Mouse (Mus musculus) heart, embryonic 11.5 days (tissue): ENCODE measurements around the gene Ptprm. TPM values are rescaled to one million over a fixed set of nuclear protein-coding genes. Genes with fewer than 3 reads are reported as not detected.
A peak's percentile ranks its signal among the peaks of the same experiment; 100 is the strongest.

Experiments
- ATAC-seq: fragments of 200-750 bp; cut with Nextera tagmentation; replicated peaks from 2 replicates; pipeline ENCODE4 v1.8.0; 2017; ENCODE audit warnings: moderate library complexity; ENCODE audit not compliant: insufficient number of reproducible peaks, low FRiP score, low TSS enrichment
- H3K27ac ChIP-seq: fragments of 300-500 bp; sonication (generic); 2 replicates; pipeline ENCODE4 v1.5.1; 2014; ENCODE audit warnings: mild to moderate bottlenecking, low read depth, low read length
- H3K27me3 ChIP-seq: fragments of 300-500 bp; sonication (generic); 2 replicates; pipeline ENCODE4 v1.6.1; 2014; ENCODE audit warnings: mild to moderate bottlenecking, low read length, mixed read lengths; ENCODE audit not compliant: control insufficient read depth, insufficient read depth
- H3K36me3 ChIP-seq: fragments of 300-500 bp; sonication (generic); 2 replicates; pipeline ENCODE4 v1.6.1; 2014; ENCODE audit warnings: mild to moderate bottlenecking, low read length, moderate library complexity, mixed read lengths; ENCODE audit not compliant: control insufficient read depth, insufficient read depth
- H3K4me1 ChIP-seq: fragments of 300-500 bp; sonication (generic); 2 replicates; pipeline ENCODE4 v1.6.1; 2014; ENCODE audit warnings: low read length; ENCODE audit not compliant: control insufficient read depth, insufficient read depth
- H3K4me2 ChIP-seq: fragments of 300-500 bp; sonication (generic); 2 replicates; pipeline ENCODE4 v1.6.1; 2014; ENCODE audit warnings: mild to moderate bottlenecking, moderate library complexity
- H3K4me3 ChIP-seq: fragments of 300-500 bp; sonication (generic); 2 replicates; pipeline ENCODE4 v1.5.1; 2014; ENCODE audit warnings: low read depth, low read length
- H3K9ac ChIP-seq: fragments of 300-500 bp; sonication (generic); 2 replicates; pipeline ENCODE4 v1.6.1; 2014; ENCODE audit warnings: mild to moderate bottlenecking, low read depth, low read length, moderate library complexity
- H3K9me3 ChIP-seq: fragments of 300-500 bp; sonication (generic); replicated peaks from 2 replicates; pipeline ENCODE4 v1.6.1; 2016; ENCODE audit warnings: low read length; ENCODE audit not compliant: control insufficient read depth
- WGBS: fragments of 180-500 bp; shearing (Covaris S2); extraction: QIAGEN DNeasy Blood & Tissue Kit; methylation state at CpG from one replicate; pipeline ENCODE4 v1.1.7; 2014; ENCODE audit not compliant: insufficient replicate concordance; 5-methylcytosine and 5-hydroxymethylcytosine counted together
- polyA plus RNA-seq: library from polyadenylated mRNA; unstranded; fragments of >200 nt; fragmentation: Nextera tagmentation; extraction: Ambion mirVana; gene quantifications from 2 replicates; pipeline ENCODE4 v1.2.1, GENCODE M21; 2014

Ptprm gene
- 15.9 and 16.0 TPM in 2 replicates for polyA plus RNA-seq

DNA sequence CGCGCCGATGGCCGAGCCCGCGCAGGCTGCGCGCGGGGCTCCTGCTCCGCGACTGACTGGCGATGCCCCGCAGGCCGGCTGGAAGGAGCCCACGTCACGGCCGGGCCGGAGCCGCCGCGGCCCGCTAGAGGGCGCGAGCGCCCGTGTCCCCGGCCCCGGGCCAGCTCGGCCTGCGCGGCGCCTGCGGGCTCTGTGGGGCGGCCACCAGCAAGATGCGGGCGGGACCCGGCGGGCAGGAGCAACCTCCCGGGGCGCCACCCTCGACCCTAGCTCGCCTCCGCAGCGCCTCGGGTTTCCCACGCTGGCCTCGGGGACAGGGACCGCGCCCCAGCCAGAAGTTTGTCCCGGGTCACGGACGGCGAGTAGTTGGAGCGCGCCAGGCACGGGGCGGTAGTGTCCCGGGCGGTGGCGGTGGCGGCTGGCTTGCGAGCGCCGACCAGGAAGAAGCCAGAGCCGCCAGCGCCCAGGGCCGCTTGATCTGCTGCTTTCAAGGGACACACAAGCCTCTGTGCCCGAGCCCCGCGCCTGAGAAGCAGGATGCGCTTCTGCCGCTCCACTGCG is at the start of gene Ptprm:
Ptprm (minus strand) TSS at position 7 of the 561 bp plus-strand sequence.
- Histone ChIP-seq H3K27ac (peak within 1 kb of the TSS; percentile 63), H3K9me3 (no peaks in the 10 kb centered on the region), H3K36me3 (no peaks in the 10 kb centered on the region), H3K9ac (peak within 1 kb of the TSS; percentile 85), H3K4me1 (0 out of 2 replicates have a peak, but pooled peaks cover 2% of the 10 kb centered on the region), H3K27me3 (0 out of 2 replicates have a peak, but pooled peaks cover 3% of the 10 kb centered on the region), H3K4me3 (peak within 1 kb of the TSS; percentile 70), H3K4me2 (peak within 1 kb of the TSS; percentile 88)
- peak; percentile 86 for ATAC-seq
- under 1% methylated on average over 63 of the region's 73 CpGs for WGBS

DNA sequence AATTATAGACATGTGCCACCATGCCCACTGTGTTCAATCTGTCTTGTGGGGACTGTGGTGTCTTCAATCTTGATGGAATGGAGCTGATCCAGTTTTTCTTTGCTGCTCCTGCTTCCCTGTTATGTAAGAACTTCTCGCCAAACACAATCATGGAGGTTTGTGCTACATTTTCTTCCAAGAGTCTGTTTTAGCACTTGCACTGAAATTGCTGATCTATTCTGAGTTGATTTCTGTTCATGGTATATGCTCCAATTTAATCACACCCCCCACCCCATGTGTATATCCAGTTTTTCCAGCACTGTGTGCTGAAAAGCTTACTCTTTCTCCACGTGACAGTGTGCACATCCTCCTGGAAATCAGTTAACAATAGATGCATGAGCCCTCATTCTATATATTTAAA is 41.9 kb upstream of the Ptprm start:
- H3K4me3 ChIP-seq, result no peak overlapping the region
- 86% methylated on average over 2 of the region's 2 CpGs for WGBS
- H3K36me3 ChIP-seq, result no peaks in the 10 kb centered on the region
- H3K4me1 ChIP-seq, result no peaks in the 10 kb centered on the region
- H3K9ac ChIP-seq, result no peak overlapping the region
- ATAC-seq, result no peak
- H3K27me3 ChIP-seq, result no peaks in the 10 kb centered on the region
- no peak overlapping the region for H3K4me2 ChIP-seq
- H3K27ac ChIP-seq, result no peak overlapping the region
- H3K9me3 ChIP-seq, result no peaks in the 10 kb centered on the region

DNA sequence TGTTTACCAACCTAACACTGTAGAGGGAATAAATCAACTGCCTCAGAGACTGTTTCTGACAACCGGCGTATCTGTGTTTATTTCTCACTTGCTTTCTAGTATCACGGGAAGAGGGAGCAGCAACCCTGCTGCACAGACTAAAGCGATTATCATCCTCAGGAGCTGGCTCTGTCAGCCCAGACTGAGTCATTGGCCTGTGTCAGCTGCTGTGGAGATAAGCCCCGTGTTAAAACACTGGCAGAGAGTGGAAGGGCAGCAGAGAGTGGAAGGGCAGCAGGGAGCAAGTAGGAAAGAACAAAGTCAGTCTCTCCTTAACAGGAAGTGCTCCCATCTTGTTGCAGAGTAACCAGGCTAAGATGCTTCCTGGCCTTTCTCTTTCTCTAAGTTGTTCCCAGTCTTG is 36.6 kb upstream of the Ptprm start:
- peak; percentile 65; the same call in 1 of the 2 replicates for ATAC-seq
- 22% methylated on average over 5 of the region's 5 CpGs for WGBS
- no peaks in the 10 kb centered on the region; the same call in 1 of the 2 replicates for H3K4me1 ChIP-seq
- no peaks in the 10 kb centered on the region for H3K27me3 ChIP-seq
- H3K9me3 ChIP-seq, result no peaks in the 10 kb centered on the region
- H3K9ac ChIP-seq, result no peak overlapping the region
- H3K27ac ChIP-seq, result no peak overlapping the region
- no peak overlapping the region for H3K4me3 ChIP-seq
- no peak overlapping the region for H3K4me2 ChIP-seq
- no peaks in the 10 kb centered on the region for H3K36me3 ChIP-seq

DNA sequence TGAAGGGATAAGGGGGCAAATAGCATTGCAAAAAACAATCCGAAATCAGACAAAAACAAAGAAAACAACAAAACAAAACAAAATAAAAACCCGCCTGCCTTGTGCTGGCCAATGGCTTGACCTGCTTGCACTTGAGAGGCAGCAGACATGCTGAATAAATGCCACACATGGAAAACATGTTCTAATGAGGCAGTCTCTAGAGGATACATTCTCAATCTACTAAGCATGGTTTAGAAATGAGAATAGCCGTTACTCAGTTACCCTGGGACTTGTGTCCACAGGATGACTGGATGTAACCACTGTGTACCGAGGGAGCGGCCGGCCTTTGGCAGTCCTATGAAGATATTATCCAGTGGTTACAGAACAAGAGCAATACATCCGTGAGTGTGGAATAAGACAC is 33.9 kb upstream of the Ptprm start:
- ATAC-seq, result no peak
- H3K9ac ChIP-seq, result no peak overlapping the region
- H3K9me3 ChIP-seq, result no peaks in the 10 kb centered on the region
- WGBS, result 77% methylated on average over 7 of the region's 7 CpGs
- no peaks in the 10 kb centered on the region; the same call in 1 of the 2 replicates for H3K4me1 ChIP-seq
- no peak overlapping the region for H3K4me2 ChIP-seq
- no peaks in the 10 kb centered on the region for H3K36me3 ChIP-seq
- H3K27me3 ChIP-seq, result no peaks in the 10 kb centered on the region
- H3K4me3 ChIP-seq, result no peak overlapping the region
- H3K27ac ChIP-seq, result no peak overlapping the region

DNA sequence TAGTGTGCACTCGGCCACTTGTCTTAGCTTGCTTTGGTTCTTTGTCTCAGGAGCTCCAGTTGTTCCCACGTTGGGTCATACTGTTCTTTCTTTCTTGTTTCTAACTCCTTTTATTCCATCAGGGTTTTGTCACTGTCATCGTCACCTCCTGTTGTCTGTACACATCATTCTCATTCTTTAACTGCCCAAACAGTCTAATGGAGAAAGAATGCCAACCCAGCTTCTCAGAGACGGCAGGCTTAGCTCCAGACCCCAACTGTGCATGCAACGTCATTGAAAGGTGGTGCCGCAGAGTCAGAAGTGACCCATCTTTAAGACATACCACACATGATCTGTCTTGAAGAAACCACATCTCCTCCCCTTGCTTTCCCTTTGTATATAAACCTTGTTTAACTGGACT is 31.0 kb upstream of the Ptprm start:
- no peak overlapping the region for H3K4me2 ChIP-seq
- ATAC-seq, result no peak
- H3K9ac ChIP-seq, result no peak overlapping the region
- no peaks in the 10 kb centered on the region for H3K27me3 ChIP-seq
- H3K36me3 ChIP-seq, result no peaks in the 10 kb centered on the region
- no peak overlapping the region for H3K4me3 ChIP-seq
- peaks cover 3% of the 10 kb centered on the region; the same call in 1 of the 2 replicates for H3K4me1 ChIP-seq
- 63% methylated on average over 6 of the region's 6 CpGs for WGBS
- H3K9me3 ChIP-seq, result no peaks in the 10 kb centered on the region
- H3K27ac ChIP-seq, result no peak overlapping the region

DNA sequence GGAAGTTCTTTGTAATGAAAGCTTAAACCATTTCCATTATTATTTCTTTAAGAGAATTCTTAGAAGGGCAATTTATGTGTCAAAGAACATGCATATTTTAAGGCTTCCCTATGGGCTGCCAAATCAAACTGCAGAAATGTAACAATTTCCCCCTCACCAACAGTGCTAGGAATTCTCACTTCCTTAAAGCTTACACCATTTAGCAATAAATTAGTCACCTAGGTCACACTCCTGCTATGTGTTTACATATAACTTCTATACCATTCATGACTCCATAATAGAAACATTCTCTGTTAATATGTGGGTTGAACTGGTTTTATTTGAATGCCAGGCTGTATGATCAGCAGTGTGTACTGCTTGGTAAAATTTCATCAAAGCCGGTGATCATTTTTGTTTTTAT is 29.4 kb upstream of the Ptprm start:
- Histone ChIP-seq H3K4me1 (0 out of 2 replicates have a peak, but pooled peaks cover 3% of the 10 kb centered on the region), H3K36me3 (no peaks in the 10 kb centered on the region), H3K9ac (no peak overlapping the region), H3K27me3 (no peaks in the 10 kb centered on the region), H3K4me2 (no peak overlapping the region), H3K4me3 (no peak overlapping the region), H3K9me3 (no peaks in the 10 kb centered on the region), H3K27ac (no peak overlapping the region)
- ATAC-seq, result no peak
- WGBS, result 87% methylated on average over 1 of the region's 1 CpGs

DNA sequence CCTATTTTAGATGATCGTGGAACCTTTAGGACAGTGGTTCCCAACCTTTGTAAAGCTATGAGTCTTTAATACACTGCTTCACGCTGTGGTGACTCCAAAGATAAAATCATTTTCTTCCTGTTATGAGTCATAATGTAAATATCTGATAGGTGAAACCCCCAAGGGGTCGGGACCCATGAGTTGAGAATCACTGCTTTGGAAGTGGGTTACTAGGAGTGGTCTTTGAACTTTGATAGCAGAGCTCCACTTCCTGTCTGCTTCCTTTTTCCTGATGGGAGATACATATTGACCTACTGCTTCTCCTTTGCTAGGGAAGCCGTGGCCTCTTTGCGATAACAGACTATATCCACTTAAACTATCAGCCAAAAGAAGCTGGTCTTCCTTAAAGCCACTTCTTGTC is 27.4 kb upstream of the Ptprm start:
- H3K4me3 ChIP-seq, result no peak overlapping the region
- no peak for ATAC-seq
- 0 out of 2 replicates have a peak, but pooled peaks cover 3% of the 10 kb centered on the region for H3K4me1 ChIP-seq
- 61% methylated on average over 5 of the region's 5 CpGs for WGBS
- H3K27ac ChIP-seq, result no peak overlapping the region
- no peak overlapping the region for H3K9ac ChIP-seq
- no peaks in the 10 kb centered on the region for H3K36me3 ChIP-seq
- H3K27me3 ChIP-seq, result no peaks in the 10 kb centered on the region
- no peaks in the 10 kb centered on the region for H3K9me3 ChIP-seq
- H3K4me2 ChIP-seq, result no peak overlapping the region

DNA sequence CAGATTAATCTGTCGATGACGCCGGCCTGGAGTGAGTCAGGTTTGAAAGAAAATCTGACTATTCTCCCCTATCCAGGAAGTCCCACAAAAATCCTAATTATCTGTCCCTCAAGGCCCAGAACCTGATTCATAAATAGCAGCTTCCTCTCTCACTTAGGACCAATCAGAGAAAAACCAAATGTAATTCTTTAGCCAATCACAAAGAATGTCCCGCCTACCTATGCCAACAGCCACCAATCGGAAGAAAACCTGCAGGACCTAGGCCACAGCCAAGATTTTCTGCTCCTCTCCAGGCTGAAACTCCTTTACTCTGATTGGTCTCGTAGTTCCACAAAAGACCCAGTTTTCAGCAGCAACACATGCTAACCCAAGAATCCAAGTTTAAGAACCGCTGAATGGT is 13.6 kb upstream of the Ptprm start:
- Histone ChIP-seq H3K4me1 (no peaks in the 10 kb centered on the region), H3K36me3 (no peaks in the 10 kb centered on the region), H3K4me2 (no peak overlapping the region), H3K27ac (no peak overlapping the region), H3K4me3 (no peak overlapping the region), H3K27me3 (no peaks in the 10 kb centered on the region), H3K9me3 (no peaks in the 10 kb centered on the region), H3K9ac (no peak overlapping the region)
- WGBS, result 91% methylated on average over 7 of the region's 7 CpGs
- no peak for ATAC-seq

DNA sequence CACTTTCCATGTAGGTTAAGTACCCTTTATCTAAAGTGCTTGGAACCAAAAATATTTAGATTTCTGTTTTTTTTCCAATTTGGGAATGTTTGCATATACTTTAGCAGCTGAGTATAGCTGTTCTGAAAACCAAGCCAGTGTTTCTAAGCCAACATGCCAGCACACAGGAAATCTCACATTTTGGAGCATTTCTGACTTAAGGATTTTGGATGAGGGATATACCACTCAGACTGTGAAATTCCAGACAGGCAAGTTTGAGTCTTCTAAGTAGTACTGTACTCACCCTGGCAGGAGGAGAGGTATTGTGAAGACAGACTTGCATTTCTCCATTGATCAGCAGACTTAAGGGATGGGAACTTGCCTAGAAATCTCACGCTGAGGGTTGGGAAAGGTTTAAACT is 10.2 kb upstream of the Ptprm start:
- Histone ChIP-seq H3K27ac (no peak overlapping the region), H3K27me3 (no peaks in the 10 kb centered on the region), H3K9me3 (no peaks in the 10 kb centered on the region), H3K4me2 (no peak overlapping the region), H3K4me1 (no peaks in the 10 kb centered on the region), H3K36me3 (no peaks in the 10 kb centered on the region), H3K9ac (no peak overlapping the region), H3K4me3 (no peak overlapping the region)
- 74% methylated on average over 1 of the region's 1 CpGs for WGBS
- no peak for ATAC-seq
